Mouse (Mus musculus) E14TG2a.4 (cell line): ENCODE data around the gene Fahd2a.

ENCODE experiments used
- CTCF ChIP-seq: conservative IDR thresholded peaks from 2 replicates; pipeline ENCODE4 v1.5.1; 2014; ENCODE audit warnings: low read length
- NANOG ChIP-seq: IDR thresholded peaks from 2 replicates; pipeline ENCODE4 v1.6.1; 2014; ENCODE audit warnings: borderline replicate concordance, low read length, mixed read lengths
- POU5F1 ChIP-seq: IDR thresholded peaks from 2 replicates; pipeline ENCODE4 v1.6.1; 2014; ENCODE audit warnings: low read length, borderline replicate concordance

- TF ChIP-seq CTCF (no peak), NANOG (no peak), POU5F1 (no peak)
Observed at GRCm38 (mm10) chr2:127444055-127444789, at the start of gene Fahd2a.
